Mouse (Mus musculus) stomach, postnatal 0 days (tissue): ENCODE results near the gene Tbx5.

ENCODE experiments used
- CTCF ChIP-seq: IDR thresholded peaks from 2 replicates; pipeline ENCODE4 v1.5.1; 2016; ENCODE audit warnings: antibody characterized with exemption, low read depth, mild to moderate bottlenecking, moderate library complexity
- EP300 ChIP-seq: optimal IDR thresholded peaks from 2 replicates; pipeline ENCODE3; 2016; ENCODE audit warnings: antibody characterized with exemption

GRCm38 (mm10) chr5:119857052-119857451, 24.6 kb downstream of the Tbx5 start:
- TF ChIP-seq CTCF (no peak), EP300 (no peak)
